Mouse (Mus musculus) bone marrow macrophage, adult 2 months (primary cell): ENCODE data around the gene Gm572.

Experiments used
- CTCF ChIP-seq: IDR thresholded peaks from 2 replicates; pipeline ENCODE4 v1.5.1; 2012; ENCODE audit warnings: low read depth, mild to moderate bottlenecking, low read length, moderate library complexity
- POLR2A ChIP-seq: IDR thresholded peaks from 2 replicates; pipeline ENCODE4 v1.6.1; 2012; ENCODE audit warnings: mild to moderate bottlenecking, low read depth, low read length, borderline replicate concordance

DNA sequence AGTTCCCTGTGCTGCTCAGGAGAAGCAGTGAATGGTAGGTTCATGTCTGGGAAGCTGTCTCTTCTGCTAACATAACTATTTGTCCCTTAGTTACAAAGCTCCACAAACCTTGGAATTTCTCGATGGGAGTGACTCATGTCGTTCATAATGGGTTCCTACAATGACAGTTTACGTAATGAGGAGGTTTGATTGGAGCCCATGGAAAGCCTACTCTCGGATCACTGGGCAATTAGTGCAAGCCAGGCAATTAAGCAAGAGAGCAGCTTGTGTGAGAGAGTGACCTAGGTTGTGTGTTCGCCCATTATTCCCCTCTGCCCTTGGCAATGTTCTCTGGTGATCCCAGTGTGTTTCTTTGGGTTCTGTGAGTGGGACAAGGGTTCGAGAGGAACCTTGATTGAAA is 47.2 kb upstream of the Gm572 start:
- no peak for TF ChIP-seq CTCF
- no peak for TF ChIP-seq POLR2A
